In genomic region chr10:80374063-80374462, GRCm38 (mm10) we compare ENCODE assay signal across 10 mouse cellular contexts. TPM values are rescaled to one million over a fixed set of nuclear protein-coding genes. Genes with fewer than 3 reads are reported as not detected.
DNase-seq lines count a peak whose midpoint lies in the region; ATAC-seq and TF ChIP-seq lines count a peak whose summit lies in the region.
"Had no signal": no experiment of that assay in that cellular context is flagged by ENCODE, and none has a peak within 500 bp of the region (broad histone marks: within the 10 kb centered on the region; RNA-seq: fewer than 3 reads in every experiment).

No protein-coding gene starts in this region.

- TF ChIP-seq CTCF in gastrocnemius, adult 2 months (IDR thresholded peaks at IDR 0.05): peak; percentile 82

- H3K36me3 ChIP-seq in kidney, embryonic 16.5 days (ENCODE audit: insufficient read depth, low read length): no peaks in the 10 kb centered on the region
- H3K36me3 ChIP-seq in limb, embryonic 10.5 days: no peaks in the 10 kb centered on the region

- H3K9ac ChIP-seq in kidney, embryonic 16.5 days (replicated peaks; ENCODE audit: low read length): no peak overlapping the region

- peak; percentile 75 for DNase-seq in kidney, adult 11 months
- peak; percentile 83 for DNase-seq in ES-CJ7 (ENCODE audit: low read depth, low spot score)
- DNase-seq in c-Kit-positive CD71-negative TER-119-negative erythroid progenitor cells, embryonic 14.5 days (ENCODE audit: low read depth): peak; percentile 79
- DNase-seq in gastrocnemius, adult 2 months: peak; percentile 78
- DNase-seq in limb, embryonic 10.5 days (ENCODE audit: low spot score): peak; percentile 75
- DNase-seq in retina, postnatal 1 day: peak; percentile 80

- 0 out of 2 replicates have a peak, but pooled peaks cover 3% of the 10 kb centered on the region for H3K4me1 ChIP-seq in kidney, embryonic 16.5 days (ENCODE audit: insufficient read depth, low read length)
- H3K4me1 ChIP-seq in limb, embryonic 10.5 days: peaks cover 18% of the 10 kb centered on the region

- no peak overlapping the region for H3K4me3 ChIP-seq in kidney, embryonic 16.5 days (ENCODE audit: low read length)
- H3K4me3 ChIP-seq in gastrocnemius, adult 2 months: no peak overlapping the region
- H3K4me3 ChIP-seq in limb, embryonic 10.5 days: no peak overlapping the region
- H3K4me3 ChIP-seq: erythroblast, embryonic 14.5 days had no signal

- H3K27me3 ChIP-seq in kidney, embryonic 16.5 days (ENCODE audit: insufficient read depth, low read length): no peaks in the 10 kb centered on the region
- H3K27me3 ChIP-seq in limb, embryonic 10.5 days (ENCODE audit: low read depth, poor library complexity, severe bottlenecking): peaks cover 10% of the 10 kb centered on the region

- no peak for ATAC-seq in kidney, embryonic 16.5 days (ENCODE audit: low FRiP score, low TSS enrichment)
- no peak for ATAC-seq in inflammation-experienced regulatory T-cells, adult 6 months

- H3K4me2 ChIP-seq in kidney, embryonic 16.5 days (replicated peaks; ENCODE audit: low read depth, low read length): no peak overlapping the region

- intact Hi-C loops in gastrocnemius, adult 2 months (cut with DNase I): loop anchor here (1.0 to 10.0 kb wide), 3 partner anchors 24 to 131 kb away; partner anchors contain the start of gene Apc2

- H3K9me3 ChIP-seq in kidney, embryonic 16.5 days (ENCODE audit: low read length): no peaks in the 10 kb centered on the region
- no peaks in the 10 kb centered on the region for H3K9me3 ChIP-seq in limb, embryonic 10.5 days (replicated peaks)

- no peak overlapping the region for H3K27ac ChIP-seq in kidney, embryonic 16.5 days (ENCODE audit: low read length)
- H3K27ac ChIP-seq in gastrocnemius, adult 2 months: no peak overlapping the region
- no peak overlapping the region for H3K27ac ChIP-seq in limb, embryonic 10.5 days
- H3K27ac ChIP-seq: macrophage had no signal

- WGBS in kidney, embryonic 16.5 days: 22% methylated on average over 6 of the region's 6 CpGs
- WGBS in limb, embryonic 10.5 days: 19% methylated on average over 6 of the region's 6 CpGs

RNA-seq across cellular contexts. Expression of gene Mex3d, which starts 13.4 kb away (rescaled TPM):
- polyA plus RNA-seq in kidney, embryonic 16.5 days (2015; fragmentation: Nextera tagmentation; extraction: Ambion mirVana): 3.8 and 5.1 TPM in 2 replicates
- 1 to 10 TPM; 4.7 to 5.1 TPM for total RNA-seq in gastrocnemius, adult 2 months (2021)
- polyA plus RNA-seq in limb, embryonic 10.5 days (2016; fragmentation: Nextera tagmentation; extraction: Ambion mirVana): 7.2 and 7.5 TPM in 2 replicates
- polyA plus RNA-seq in inflammation-experienced regulatory T-cells, adult 6 months (2017; shearing (Covaris generic)): 1 to 10 TPM in 1 of 3 experiments, under 1 TPM in 2; 0.79 to 1.3 (median 0.79) TPM

RNA-seq across cellular contexts. Expression of gene Plk5, which starts 17.8 kb away (rescaled TPM):
- 0.97 and 1.2 TPM in 2 replicates for polyA plus RNA-seq in kidney, embryonic 16.5 days (2015; fragmentation: Nextera tagmentation; extraction: Ambion mirVana)
- total RNA-seq in gastrocnemius, adult 2 months (2021): under 1 TPM; 0.10 to 0.45 TPM
- 0.31 and 0.48 TPM in 2 replicates for polyA plus RNA-seq in limb, embryonic 10.5 days (2016; fragmentation: Nextera tagmentation; extraction: Ambion mirVana)
- polyA plus RNA-seq in inflammation-experienced regulatory T-cells, adult 6 months (2017; shearing (Covaris generic)): not detected
- polyA plus RNA-seq: erythroblast, embryonic 14.5 days; macrophage had no signal

RNA-seq across cellular contexts. Expression of gene Mbd3, which starts 25.3 kb away (rescaled TPM):
- 266 and 277 TPM in 2 replicates for polyA plus RNA-seq in kidney, embryonic 16.5 days (2015; fragmentation: Nextera tagmentation; extraction: Ambion mirVana)
- 100 to 1,000 TPM; 105 to 116 TPM for total RNA-seq in gastrocnemius, adult 2 months (2021)
- 453 and 469 TPM in 2 replicates for polyA plus RNA-seq in limb, embryonic 10.5 days (2016; fragmentation: Nextera tagmentation; extraction: Ambion mirVana)
- 10 to 100 TPM; 19.2 to 30.4 (median 25.9) TPM for polyA plus RNA-seq in inflammation-experienced regulatory T-cells, adult 6 months (2017; shearing (Covaris generic))

RNA-seq across cellular contexts. Expression of gene Adamtsl5, which starts 25.9 kb away (rescaled TPM):
- 4.8 and 5.4 TPM in 2 replicates for polyA plus RNA-seq in kidney, embryonic 16.5 days (2015; fragmentation: Nextera tagmentation; extraction: Ambion mirVana)
- total RNA-seq in gastrocnemius, adult 2 months (2021): 10 to 100 TPM; 26.2 to 43.3 TPM
- polyA plus RNA-seq in limb, embryonic 10.5 days (2016; fragmentation: Nextera tagmentation; extraction: Ambion mirVana): 0.39 and 0.48 TPM in 2 replicates
- polyA plus RNA-seq in inflammation-experienced regulatory T-cells, adult 6 months (2017; shearing (Covaris generic)): not detected

RNA-seq across cellular contexts. Expression of gene Uqcr11, which starts 32.6 kb away (rescaled TPM):
- 840 and 906 TPM in 2 replicates for polyA plus RNA-seq in kidney, embryonic 16.5 days (2015; fragmentation: Nextera tagmentation; extraction: Ambion mirVana)
- 1,000 to 10,000 TPM in 1 of 2 experiments, 100 to 1,000 TPM in 1; 776 to 1,068 TPM for total RNA-seq in gastrocnemius, adult 2 months (2021)
- 651 and 677 TPM in 2 replicates for polyA plus RNA-seq in limb, embryonic 10.5 days (2016; fragmentation: Nextera tagmentation; extraction: Ambion mirVana)
- polyA plus RNA-seq in inflammation-experienced regulatory T-cells, adult 6 months (2017; shearing (Covaris generic)): 100 to 1,000 TPM; 289 to 335 (median 330) TPM
